Mouse (Mus musculus) liver, embryonic 11.5 days (tissue): ENCODE data around the gene Hmces. TPM values are rescaled to one million over a fixed set of nuclear protein-coding genes. Genes with fewer than 3 reads are reported as not detected.

ENCODE experiments used
- ATAC-seq: fragments of 200-750 bp; cut with Nextera tagmentation; replicated peaks from 2 replicates; pipeline ENCODE4 v1.8.0; 2017; ENCODE audit warnings: moderate number of reproducible peaks, mild to moderate bottlenecking, moderate TSS enrichment, moderate library complexity; ENCODE audit not compliant: low FRiP score
- DNase-seq: peaks from one replicate; pipeline ENCODE4 v3.0.0-alpha.2; 2017; ENCODE audit warnings: low spot score
- H3K27ac ChIP-seq: fragments of 300-500 bp; sonication (generic); 2 replicates; pipeline ENCODE4 v1.5.1; 2014; ENCODE audit warnings: mild to moderate bottlenecking, low read depth, low read length, control low read depth
- H3K27me3 ChIP-seq: fragments of 300-500 bp; sonication (generic); replicated peaks from 2 replicates; pipeline ENCODE4 v1.6.1; 2014; ENCODE audit warnings: low read length, mixed read lengths; ENCODE audit not compliant: control insufficient read depth, insufficient read depth
- H3K36me3 ChIP-seq: fragments of 300-500 bp; sonication (generic); 2 replicates; pipeline ENCODE4 v1.6.1; 2014; ENCODE audit warnings: mild to moderate bottlenecking, low read length, moderate library complexity, mixed read lengths; ENCODE audit not compliant: control insufficient read depth, insufficient read depth
- H3K4me1 ChIP-seq: fragments of 300-500 bp; sonication (generic); replicated peaks from 2 replicates; pipeline ENCODE4 v1.6.1; 2014; ENCODE audit warnings: low read length, mixed read lengths; ENCODE audit not compliant: control insufficient read depth, insufficient read depth
- H3K4me2 ChIP-seq: fragments of 300-500 bp; sonication (generic); 2 replicates; pipeline ENCODE4 v1.6.1; 2014; ENCODE audit warnings: mild to moderate bottlenecking, control low read depth, moderate library complexity
- H3K4me3 ChIP-seq: fragments of 300-500 bp; sonication (generic); 2 replicates; pipeline ENCODE4 v1.5.1; 2014; ENCODE audit warnings: low read depth, low read length, control low read depth
- H3K9ac ChIP-seq: fragments of 300-500 bp; sonication (generic); 2 replicates; pipeline ENCODE4 v1.6.1; 2014; ENCODE audit warnings: low read depth, low read length, control low read depth
- H3K9me3 ChIP-seq: fragments of 300-500 bp; sonication (generic); 2 replicates; pipeline ENCODE4 v1.6.1; 2016; ENCODE audit warnings: low read length, inconsistent platforms, mixed read lengths; ENCODE audit not compliant: control insufficient read depth
- WGBS: fragments of 180-500 bp; shearing (Covaris S2); extraction: QIAGEN DNeasy Blood & Tissue Kit; methylation state at CpG from one replicate; pipeline ENCODE4 v1.1.7; 2014; 5-methylcytosine and 5-hydroxymethylcytosine counted together
- microRNA-seq: library from miRNA; unstranded; fragments of <30 nt; microRNA quantifications from one replicate; pipeline ENCODE4, GENCODE M21; 2017; ENCODE audit warnings: borderline number of aligned reads
- polyA plus RNA-seq: library from polyadenylated mRNA; unstranded; fragments of >200 nt; fragmentation: Nextera tagmentation; extraction: Ambion mirVana; gene quantifications from 2 replicates; pipeline ENCODE4 v1.2.1, GENCODE M21; 2014

Hmces gene
- polyA plus RNA-seq, 1 experiment from 2014 or later = 42.7 TPM

- H3K4me3 ChIP-seq = peak overlapping the region; percentile 67
- H3K4me1 ChIP-seq = peaks cover 3% of the 10 kb centered on the region; the same call in 1 of the 2 replicates
- under 1% methylated on average over 39 of the region's 56 CpGs for WGBS
- H3K9me3 ChIP-seq = no peaks in the 10 kb centered on the region
- peaks cover 48% of the 10 kb centered on the region for H3K27me3 ChIP-seq
- H3K27ac ChIP-seq = peak overlapping the region; percentile 64
- DNase-seq = peak; percentile 55
- peak overlapping the region; percentile 60 for H3K4me2 ChIP-seq
- peak overlapping the region; percentile 68 for H3K9ac ChIP-seq
- peak; percentile 10; the same call in 1 of the 2 replicates for ATAC-seq
- no peaks in the 10 kb centered on the region; the same call in 1 of the 2 replicates for H3K36me3 ChIP-seq
These were observed 67.3 kb downstream of the Hmces start for GRCm38 (mm10) chr6:87981030-87981485.

GRCm38 (mm10) chr6:87981547-87982256 lies 68.0 kb downstream of the Hmces start, which contains the start of gene H1fx:
Gene H1fx, minus strand, starts transcription at chr6:87981637.
- no peaks in the 10 kb centered on the region for H3K9me3 ChIP-seq
- peaks cover 3% of the 10 kb centered on the region; the same call in 1 of the 2 replicates for H3K4me1 ChIP-seq
- peak; percentile 64 for ATAC-seq
- peak within 1 kb of the TSS; percentile 60 for H3K4me2 ChIP-seq
- H3K4me3 ChIP-seq = peak within 1 kb of the TSS; percentile 67
- peak; percentile 73 for DNase-seq
- WGBS = 1% methylated on average over 53 of the region's 55 CpGs
- no peaks in the 10 kb centered on the region; the same call in 1 of the 2 replicates for H3K36me3 ChIP-seq
- H3K27ac ChIP-seq = peak within 1 kb of the TSS; percentile 64
- peak within 1 kb of the TSS; percentile 68 for H3K9ac ChIP-seq
- H3K27me3 ChIP-seq = peaks cover 48% of the 10 kb centered on the region

- peaks cover 3% of the 10 kb centered on the region; the same call in 1 of the 2 replicates for H3K4me1 ChIP-seq
- ATAC-seq = no peak
- WGBS = 62% methylated on average over 9 of the region's 9 CpGs
- no peaks in the 10 kb centered on the region; the same call in 1 of the 2 replicates for H3K36me3 ChIP-seq
- no peaks in the 10 kb centered on the region for H3K9me3 ChIP-seq
- no peak for DNase-seq
- no peak overlapping the region; the same call in 1 of the 2 replicates for H3K4me2 ChIP-seq
- peak overlapping the region; percentile 67; the same call in 1 of the 2 replicates for H3K4me3 ChIP-seq
- H3K9ac ChIP-seq = no peak overlapping the region
- H3K27me3 ChIP-seq = peaks cover 48% of the 10 kb centered on the region
- H3K27ac ChIP-seq = no peak overlapping the region
These were observed 68.8 kb downstream of the Hmces start for GRCm38 (mm10) chr6:87982506-87982905.

Small RNA genes lying within 50 kb of the gene (microRNA-seq; reads per million reads assigned to microRNA genes)
- not detected for gene Gm47286

Other genes with a start within 250 kb of the Hmces start
- 22.5 and 25.2 TPM in 2 replicates for gene Aplf, start 241.7 kb upstream of the Hmces start, polyA plus RNA-seq
- gene Efcc1, start 183.1 kb upstream of the Hmces start, polyA plus RNA-seq = 0.45 and 0.57 TPM in 2 replicates
- 37.2 and 37.3 TPM in 2 replicates for gene Gp9, start 135.9 kb upstream of the Hmces start, polyA plus RNA-seq
- gene Rab43, start 101.8 kb upstream of the Hmces start, polyA plus RNA-seq = 20.4 and 21.4 TPM in 2 replicates
- 5.6 and 7.8 TPM in 2 replicates for gene Gm45140, start 78.1 kb upstream of the Hmces start, polyA plus RNA-seq
- gene Isy1, start 75.1 kb upstream of the Hmces start, polyA plus RNA-seq = 84.8 and 89.0 TPM in 2 replicates
- 1,371 and 1,468 TPM in 2 replicates for gene Cnbp, start 62.8 kb upstream of the Hmces start, polyA plus RNA-seq
- 116 and 130 TPM in 2 replicates for gene Copg1, start 26.1 kb upstream of the Hmces start, polyA plus RNA-seq
- 16.8 and 21.2 TPM in 2 replicates for gene H1fx, start 67.7 kb downstream of the Hmces start, polyA plus RNA-seq
- 221 and 230 TPM in 2 replicates for gene Rab7, start 131.3 kb downstream of the Hmces start, polyA plus RNA-seq
- gene Rpn1, start 170.5 kb downstream of the Hmces start, polyA plus RNA-seq = 384 and 414 TPM in 2 replicates